Mouse (Mus musculus): ENCODE results near the gene Tmem161b.
"Not testable (repeated sequence)": the region's sequence is repeated elsewhere in the genome, so short reads cannot be mapped to it uniquely, and the experiment has no call there.

Tmem161b gene

GRCm38 (mm10) chr13:84221820-84222681, at the start of gene Tmem161b:
Tmem161b (plus strand) TSS chr13:84222296.
- DNase-seq (ENCODE audit: low spot score): peak; percentile 91

DNA sequence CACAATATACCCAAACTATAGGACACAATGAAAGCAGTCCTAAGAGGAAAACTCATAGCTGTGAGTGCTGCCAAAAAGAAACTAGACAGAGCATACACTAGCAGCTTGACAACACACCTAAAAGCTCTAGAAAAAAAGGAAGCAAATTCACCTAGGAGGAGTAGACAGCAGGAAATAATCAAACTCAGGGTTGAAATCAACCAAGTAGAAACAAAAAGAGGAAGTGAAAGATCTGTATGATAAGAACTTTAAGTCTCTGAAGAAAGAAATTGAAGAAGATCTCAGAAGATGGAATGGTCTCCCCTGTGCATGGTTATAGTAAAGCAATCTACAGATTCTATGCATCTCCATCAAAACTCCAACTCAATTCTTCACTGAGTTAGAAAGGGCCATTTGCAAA, 36.3 kb upstream of the Tmem161b start:
- not testable (repeated sequence) for DNase-seq (ENCODE audit: low spot score)

DNA sequence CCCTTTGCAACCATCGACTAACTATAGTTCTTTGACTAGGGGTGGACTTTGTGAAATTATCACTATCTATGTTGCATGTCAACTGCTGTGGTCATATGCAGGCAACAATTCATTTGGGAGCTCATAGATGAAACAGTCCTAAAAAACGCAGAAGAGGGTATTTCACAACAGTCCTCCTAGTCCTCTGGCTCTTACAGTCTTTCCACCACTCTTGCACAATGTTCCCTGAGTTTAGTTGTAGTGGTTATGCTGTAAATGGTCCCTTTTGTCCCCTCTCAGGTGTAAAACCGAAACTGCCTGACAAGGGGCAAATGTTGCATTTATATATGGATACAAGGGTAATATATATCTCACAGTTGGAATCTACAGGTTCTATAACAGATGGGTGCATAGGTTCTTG, 29.4 kb upstream of the Tmem161b start:
- DNase-seq (ENCODE audit: low spot score): no peak

DNA sequence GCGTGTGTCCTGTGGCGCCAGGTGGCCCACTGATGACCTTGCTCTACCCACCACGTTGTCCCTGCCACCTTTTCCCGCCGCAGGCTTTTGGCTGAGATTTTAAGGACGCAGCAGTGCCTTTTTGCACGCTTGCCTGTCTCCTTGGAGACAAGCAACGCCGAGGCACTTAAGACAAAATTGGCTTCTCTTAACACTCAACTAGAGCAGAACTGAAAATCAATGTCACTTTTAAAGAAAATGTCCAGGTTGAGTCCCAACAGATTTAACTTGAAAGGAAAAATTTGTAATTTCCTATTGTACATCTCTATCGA, 541 bp downstream of the Tmem161b start:
- DNase-seq (ENCODE audit: low spot score): no peak

DNA sequence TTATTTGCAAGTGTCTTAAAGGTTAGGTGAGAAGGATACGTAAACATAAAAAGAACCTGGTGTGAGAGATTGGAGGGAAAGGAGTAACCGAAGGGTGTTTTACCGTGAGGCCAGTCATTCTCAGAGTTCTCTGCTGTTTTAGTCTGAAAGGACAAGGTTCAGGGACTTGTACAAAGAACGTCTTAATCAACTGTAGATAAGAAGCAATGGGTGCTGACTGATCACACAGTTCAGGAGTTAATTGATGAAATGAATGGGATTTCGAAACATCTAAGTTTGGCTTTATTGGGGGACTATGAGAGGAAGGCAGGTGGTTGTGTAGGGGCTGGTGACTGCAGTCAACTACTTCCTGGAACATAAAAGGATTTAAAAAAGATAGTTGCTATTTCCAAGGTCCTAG, 922 bp downstream of the Tmem161b start:
- no peak for DNase-seq (ENCODE audit: low spot score)

DNA sequence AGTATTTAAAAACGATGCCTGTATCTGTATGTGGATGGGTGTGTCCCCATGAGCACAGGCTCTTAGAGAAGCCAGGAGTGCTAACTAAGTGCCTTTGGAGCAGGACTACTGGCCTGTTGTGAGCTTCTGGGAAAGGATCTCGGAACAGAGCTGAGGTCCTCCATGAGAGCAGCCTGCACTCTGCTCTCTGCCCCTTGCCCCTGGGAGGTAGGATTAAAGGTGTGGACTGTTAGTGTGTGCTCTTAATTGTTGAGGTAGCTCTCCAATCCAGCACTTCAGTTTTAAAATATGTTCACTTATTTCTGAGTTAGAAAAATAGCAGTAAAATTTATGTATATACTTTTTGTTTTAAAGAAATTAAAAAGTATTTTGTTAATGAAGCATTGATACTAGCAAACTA, 11.9 kb downstream of the Tmem161b start:
- no peak for DNase-seq (ENCODE audit: low spot score)

DNA sequence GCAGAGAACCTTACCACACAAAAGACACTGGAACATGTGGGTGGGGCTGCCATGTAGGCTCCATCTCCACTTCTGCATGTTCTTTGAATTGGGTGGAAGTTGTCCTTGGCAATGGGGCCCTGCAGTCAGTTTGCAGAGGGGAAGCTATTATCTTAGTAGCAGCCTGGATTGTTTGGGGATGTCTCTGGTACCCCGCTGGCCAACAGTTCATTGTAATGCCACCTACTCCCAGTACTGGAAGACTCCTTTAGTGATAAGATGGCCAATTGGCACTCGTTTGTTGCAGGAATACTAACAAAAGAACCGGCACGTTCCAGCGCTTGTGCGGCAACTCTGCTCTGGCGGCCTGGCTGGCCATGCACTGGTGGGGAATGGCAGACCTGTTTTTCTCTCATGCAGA, 14.7 kb downstream of the Tmem161b start:
- no peak for DNase-seq (ENCODE audit: low spot score)

DNA sequence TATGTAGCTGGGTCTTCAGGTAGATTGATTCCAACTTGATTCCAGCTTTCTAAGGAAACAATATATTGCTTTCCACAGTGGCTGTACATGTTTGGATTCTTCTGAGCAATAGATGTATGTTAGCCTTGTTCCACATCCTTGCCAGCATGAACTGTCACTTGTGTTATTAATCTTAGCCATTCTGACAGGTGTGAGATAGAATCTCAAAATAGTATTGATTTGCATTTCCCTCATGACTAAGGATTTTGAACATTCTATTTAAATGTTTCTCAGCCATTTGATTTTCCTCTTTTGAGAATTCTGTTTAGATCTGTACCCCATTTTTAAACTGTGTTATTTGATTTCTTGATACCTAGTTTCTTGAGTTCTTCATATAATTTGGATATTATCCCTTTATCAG, 16.1 kb downstream of the Tmem161b start:
- no peak for DNase-seq (ENCODE audit: low spot score)

DNA sequence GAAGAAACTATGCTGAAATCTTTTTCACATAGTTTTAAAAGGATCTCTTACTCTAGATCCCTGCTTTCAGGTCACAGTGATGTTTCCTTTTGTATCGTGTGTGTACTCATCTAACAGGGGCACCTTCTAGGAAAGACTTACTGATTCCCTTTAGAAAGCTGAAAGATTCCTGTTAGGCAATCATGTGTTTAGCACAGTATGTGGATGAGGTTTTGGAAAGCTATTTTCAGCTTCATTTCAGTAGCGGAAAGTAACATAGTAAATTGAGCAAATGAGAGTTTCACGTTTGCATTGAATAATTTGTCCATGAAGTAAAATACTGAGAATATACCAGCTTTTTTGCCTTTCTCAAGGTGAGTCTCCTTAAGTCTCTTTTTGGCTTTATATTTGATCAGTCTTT, 26.0 kb downstream of the Tmem161b start:
- no peak for DNase-seq (ENCODE audit: low spot score)

GRCm38 (mm10) chr13:84251295-84251694, 29.2 kb downstream of the Tmem161b start:
- no peak for DNase-seq (ENCODE audit: low spot score)

DNA sequence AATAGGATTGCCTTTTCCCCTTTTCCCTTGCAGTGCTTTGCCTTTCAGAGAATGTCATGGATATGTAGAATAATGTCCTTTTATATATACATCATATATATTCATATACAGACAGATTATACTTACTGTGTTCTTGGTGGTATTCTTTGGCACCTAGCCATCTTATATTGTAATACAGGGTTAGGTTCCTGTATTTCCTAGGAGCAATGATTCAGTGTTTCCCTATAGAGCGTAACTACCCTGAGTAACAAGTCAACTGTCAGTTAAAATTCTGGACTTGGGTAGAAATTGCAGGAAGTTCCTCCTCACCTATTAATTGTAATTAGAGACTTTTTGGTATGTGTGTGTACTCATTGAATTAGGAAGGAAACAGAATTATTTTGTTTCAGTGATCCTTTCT, 33.0 kb downstream of the Tmem161b start:
- no peak for DNase-seq (ENCODE audit: low spot score)

DNA sequence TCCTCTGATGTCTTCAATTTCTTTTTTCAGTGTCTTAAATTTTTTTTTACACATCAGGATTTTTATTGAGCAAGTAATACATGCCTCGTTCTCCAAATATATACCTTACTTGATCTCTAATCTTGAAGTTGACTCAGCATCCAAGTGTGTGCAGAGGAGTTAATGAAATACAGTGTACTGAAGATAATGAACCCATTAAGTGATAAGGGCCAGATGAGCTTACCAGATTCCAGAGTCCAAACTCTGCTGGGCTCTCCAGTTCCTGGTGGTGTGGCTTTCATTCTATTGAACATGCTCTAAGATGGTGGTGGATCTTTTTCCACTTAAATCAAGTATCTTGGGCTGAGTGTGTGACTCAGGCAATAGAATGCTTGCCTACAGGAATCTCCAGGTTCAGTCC, 42.3 kb downstream of the Tmem161b start:
- DNase-seq (ENCODE audit: low spot score): not testable (repeated sequence)

- no peak for DNase-seq (ENCODE audit: low spot score)
Observed at GRCm38 (mm10) chr13:84276246-84276645, 54.1 kb downstream of the Tmem161b start.

DNA sequence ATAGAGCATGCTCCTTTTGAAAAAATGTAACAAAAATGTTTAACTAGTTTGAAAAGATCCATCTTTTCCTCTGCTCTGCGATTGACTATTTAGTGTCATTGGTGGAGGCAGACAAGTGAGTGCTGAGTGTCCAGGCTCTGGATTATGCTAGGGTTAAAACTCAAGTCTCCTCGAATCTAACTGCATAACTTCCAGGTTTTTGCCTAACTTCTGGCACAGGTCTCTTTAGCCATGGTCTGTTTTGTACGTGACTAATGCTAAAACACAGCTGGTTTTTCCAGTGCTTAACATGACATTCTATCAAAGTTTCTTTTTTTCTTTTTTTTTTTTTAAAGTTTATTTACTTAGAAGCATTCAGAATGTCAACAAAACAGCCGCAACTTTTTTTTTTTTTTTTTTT, 58.3 kb downstream of the Tmem161b start:
- DNase-seq (ENCODE audit: low spot score): no peak

GRCm38 (mm10) chr13:84282966-84283365, 60.9 kb downstream of the Tmem161b start:
- DNase-seq (ENCODE audit: low spot score): no peak

DNA sequence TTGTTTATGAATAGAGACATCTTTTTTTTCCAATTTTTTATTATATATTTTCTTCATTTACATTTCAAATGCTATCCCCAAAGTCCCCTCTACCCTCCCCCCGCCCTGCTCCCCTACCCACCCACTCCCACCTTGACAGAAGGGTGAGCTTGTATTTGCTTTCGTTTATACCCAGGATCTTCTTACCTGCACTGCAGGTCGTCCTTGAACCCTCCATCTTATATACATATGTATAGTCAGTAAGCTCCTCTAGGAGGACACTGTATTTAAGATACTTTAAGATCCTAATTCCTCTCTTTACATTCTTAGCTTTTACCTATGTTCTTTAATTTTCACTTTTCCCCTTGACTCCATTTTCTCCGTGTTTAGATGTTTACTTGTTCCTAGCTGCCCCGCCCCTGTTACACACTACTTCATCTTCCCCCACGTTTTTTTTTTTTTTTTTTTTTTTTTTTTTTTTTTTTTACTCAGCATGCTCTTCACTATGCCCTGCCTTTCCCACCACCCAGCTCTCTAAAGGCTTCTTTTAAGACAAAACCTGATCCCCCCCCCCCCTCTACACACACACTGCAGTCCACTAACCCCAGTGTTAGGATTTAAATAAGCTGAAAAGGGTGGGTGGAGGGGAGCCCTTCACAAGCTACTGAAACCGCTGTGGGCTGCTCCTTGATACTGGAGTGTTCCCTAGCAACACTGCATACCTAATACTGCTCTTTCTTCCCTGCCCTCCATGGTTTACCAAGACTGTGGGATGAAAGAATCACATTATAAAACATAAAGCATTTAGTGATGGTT, 62.9 kb downstream of the Tmem161b start:
- DNase-seq (ENCODE audit: low spot score): no peak

GRCm38 (mm10) chr13:84285559-84285945, 63.5 kb downstream of the Tmem161b start:
- DNase-seq (ENCODE audit: low spot score): no peak

DNA sequence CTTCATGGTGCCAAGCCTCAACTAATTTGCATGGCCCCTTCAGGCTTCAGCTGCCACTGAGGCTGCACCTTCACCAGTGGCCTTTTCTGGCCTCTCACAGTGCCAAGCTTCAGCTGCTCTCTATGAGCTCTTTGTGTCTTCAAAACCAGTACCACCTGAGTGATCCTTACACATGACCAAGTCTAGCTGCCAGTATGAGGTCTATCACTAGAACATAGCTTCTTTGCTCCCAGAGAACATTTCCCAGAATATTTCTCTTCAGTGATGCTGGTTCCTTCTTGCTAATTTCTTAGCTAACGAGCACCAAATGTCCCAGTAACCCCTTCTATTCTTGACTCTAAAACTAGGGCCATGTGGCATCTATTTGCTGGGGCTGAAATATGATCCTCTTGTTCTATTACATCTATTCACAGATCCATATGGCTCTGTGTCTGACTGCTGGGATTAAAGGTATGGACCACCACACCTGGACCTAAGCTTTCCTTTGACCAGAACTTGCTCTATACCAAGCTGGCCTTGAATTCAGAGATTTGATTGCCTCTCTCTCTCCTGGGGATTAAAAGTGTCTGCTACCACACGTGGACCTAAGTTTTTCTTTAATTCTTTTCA, 77.5 kb downstream of the Tmem161b start:
- DNase-seq (ENCODE audit: low spot score): no peak

- DNase-seq (ENCODE audit: low spot score): no peak
Observed at GRCm38 (mm10) chr13:84343272-84343671, 121.2 kb downstream of the Tmem161b start.

DNA sequence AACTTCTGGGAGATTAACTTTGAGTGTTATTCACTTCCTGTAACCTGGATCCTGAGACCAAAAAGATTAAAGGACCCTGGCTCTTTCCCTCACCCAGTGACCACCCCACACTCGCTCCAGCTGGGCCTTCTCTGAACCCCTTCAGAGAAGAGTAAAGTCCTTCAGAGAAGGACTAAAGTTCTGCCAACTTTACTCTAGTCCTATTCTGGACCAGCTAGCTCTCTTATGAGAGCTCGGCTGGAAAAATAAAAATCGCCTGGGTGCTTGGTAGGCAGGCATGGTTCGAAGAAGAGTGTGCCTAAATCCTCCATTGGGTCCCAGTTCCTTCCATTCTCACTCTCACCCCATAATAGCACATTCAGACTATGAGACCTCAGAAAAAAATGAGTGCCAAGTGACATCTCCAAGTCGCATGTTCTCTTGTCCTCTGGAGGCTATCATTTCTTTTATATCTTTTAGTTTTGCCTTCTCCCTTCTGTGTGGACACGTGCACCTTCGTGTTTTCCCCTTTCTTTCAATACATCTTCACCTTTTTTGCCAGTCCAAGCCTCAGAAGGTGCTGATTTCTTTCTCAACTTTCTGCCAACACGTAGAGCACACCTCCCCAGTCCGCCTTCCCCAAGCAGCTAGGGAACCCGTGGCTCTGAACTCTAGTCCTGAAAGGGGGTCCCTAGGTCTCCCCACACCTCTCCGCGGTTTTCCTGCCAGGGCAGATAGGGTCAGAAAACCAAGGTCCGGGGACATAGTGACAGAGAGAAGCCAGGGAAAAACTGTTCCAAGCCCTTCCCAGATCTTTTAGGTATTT, 121.8 kb downstream of the Tmem161b start:
- DNase-seq (ENCODE audit: low spot score): no peak

DNA sequence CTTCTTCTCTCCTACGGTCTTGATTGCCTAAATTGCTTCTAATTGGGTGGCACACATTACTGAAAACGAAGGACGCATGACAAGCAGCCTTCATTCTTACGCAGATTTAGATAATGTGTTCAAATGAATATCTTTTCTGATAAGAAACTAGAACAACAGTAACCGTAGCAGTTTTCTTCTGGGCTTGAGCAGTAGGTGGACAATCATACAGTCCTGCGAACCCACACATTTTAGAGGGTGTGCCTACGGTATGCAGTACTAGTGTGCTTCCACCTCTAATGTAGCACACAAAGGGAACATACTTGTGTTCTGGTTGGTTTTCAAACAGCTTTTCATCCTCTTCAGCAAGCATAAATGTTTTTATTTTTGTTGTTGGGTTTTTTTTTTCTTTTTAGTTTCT, 122.6 kb downstream of the Tmem161b start:
- no peak for DNase-seq (ENCODE audit: low spot score)

- no peak for DNase-seq (ENCODE audit: low spot score)
Observed at GRCm38 (mm10) chr13:84345114-84345513, 123.0 kb downstream of the Tmem161b start.

Measured in urinary bladder, postnatal 14 days (tissue).